Mouse (Mus musculus) heart, postnatal 25 days (tissue): ENCODE results near the gene Cryzl1. TPM values are rescaled to one million over a fixed set of nuclear protein-coding genes. Genes with fewer than 3 reads are reported as not detected.

ENCODE experiments used
- DNase-seq: peaks from one replicate; pipeline ENCODE4 v3.0.0; 2022; ENCODE audit warnings: low spot score
- intact Hi-C: fragments of 180-260 bp; cut with DNase I; formaldehyde crosslinking; loops from one replicate; pipeline ENCODE4 v1.15.1; 2025
- total RNA-seq, 2 experiments: library from RNA; stranded (reverse); gene quantifications; 2 replicates each; pipeline ENCODE4 v1.2.3; 2021

Cryzl1 gene
- total RNA-seq, 2 experiments from 2014 or later = 22.7 to 24.7 TPM

GRCm38 (mm10) chr16:91695108-91695755 lies 33.5 kb downstream of the Cryzl1 start:
- intact Hi-C loops = loop anchor here (2.0 to 10.0 kb wide), 3 partner anchors 190 to 610 kb away; partner anchors contain the start of gene Smim11

DNA sequence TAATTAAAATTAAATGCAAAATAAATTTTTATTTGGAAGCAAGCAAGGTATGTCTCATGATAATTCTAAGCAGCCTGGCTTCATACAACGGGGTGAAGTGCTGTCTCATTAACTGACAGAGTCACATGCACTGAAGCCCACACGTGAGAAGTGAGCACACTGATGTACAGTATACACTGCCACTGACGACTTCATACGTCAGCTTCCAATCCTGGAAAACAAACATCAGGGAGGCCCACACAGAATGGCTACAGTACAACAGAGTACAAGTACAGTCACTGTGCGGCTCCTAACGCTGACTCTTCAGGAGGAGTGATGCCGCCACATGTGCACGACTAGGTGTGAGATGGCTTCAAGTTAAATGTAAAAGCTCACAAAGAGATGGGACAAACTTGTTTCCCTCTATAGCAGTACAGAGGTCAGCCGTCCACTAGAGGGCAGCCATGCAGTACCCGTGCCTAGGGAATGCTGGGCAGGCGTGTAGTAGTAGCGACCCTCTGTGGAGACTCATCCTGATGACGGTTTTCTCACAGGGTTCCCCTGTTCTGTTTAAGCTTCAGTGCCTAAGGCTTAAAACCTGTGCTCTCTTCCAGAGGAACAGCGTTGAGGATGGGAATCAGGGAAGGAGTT lies 34.2 kb downstream of the Cryzl1 start:
- DNase-seq = peak; percentile 21
- intact Hi-C loops = loop anchor here (2.0 to 10.0 kb wide), 3 partner anchors 190 to 610 kb away; partner anchors contain the start of gene Smim11

More at GRCm38 (mm10) chr16:91695108-91695755, 33.5 kb downstream of the Cryzl1 start:
- no peak for DNase-seq

DNA sequence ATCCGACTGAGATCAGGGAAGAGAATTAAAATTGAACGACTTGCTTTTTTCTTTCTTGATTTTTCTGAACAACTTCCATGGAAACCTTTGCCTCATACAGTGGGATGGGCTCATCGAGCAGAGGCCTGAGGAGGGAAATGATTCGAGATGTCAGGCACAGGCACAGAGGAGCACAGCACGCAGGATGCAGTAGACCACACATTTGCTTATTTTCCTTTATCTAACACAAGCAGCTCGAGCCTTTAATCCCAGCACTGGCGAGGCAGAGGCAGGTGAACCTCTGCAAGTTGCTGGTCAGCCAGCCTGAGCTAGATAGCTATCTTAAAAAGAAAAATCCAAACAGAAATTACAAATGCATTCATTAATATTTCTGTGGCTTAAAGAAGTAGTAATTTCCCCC lies 39.0 kb downstream of the Cryzl1 start:
- no peak for DNase-seq
- intact Hi-C loops = loop anchor here (1.0 to 10.0 kb wide), 5 partner anchors 36 to 615 kb away; partner anchors contain the start of genes Smim11 and Tmem50b

- intact Hi-C loops = loop anchor here (2.0 to 5.0 kb wide), 2 partner anchors 40 to 91 kb away; partner anchors contain the start of gene Tmem50b
- peak; percentile 86 for DNase-seq
Measured at GRCm38 (mm10) chr16:91688619-91689334, 40.0 kb downstream of the Cryzl1 start, which contains the start of gene Donson. Donson (minus strand) TSS chr16:91688770.

DNA sequence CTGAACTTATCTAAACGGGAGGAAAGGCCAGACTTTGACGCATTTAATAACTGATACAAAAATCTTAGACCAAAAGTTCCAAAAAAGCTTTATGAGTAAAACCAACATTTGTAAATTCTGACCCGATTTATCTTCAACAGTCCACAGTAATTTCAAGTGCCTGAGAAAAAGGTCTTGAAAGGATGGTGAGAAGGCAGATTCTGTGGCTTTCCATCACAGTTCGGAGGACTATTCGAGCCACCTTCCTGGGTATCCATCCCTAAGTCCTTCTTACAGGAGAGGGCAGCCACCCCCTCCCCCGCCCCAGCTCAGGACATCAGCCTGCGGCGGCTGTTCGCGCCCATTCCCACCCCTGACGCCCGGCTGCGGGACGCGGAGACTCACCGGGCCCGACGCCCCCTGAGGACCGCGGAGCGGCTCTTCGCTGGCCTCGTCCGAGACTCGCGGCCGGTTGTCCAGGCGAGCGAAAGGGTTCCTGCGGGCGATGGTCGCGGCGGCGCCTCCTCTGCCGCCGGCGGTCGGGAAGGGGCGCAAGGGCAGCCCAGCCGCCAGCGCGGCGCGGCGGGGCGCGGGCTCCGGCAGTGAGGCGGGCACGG lies 40.7 kb downstream of the Cryzl1 start:
- DNase-seq = no peak
- intact Hi-C loops = loop anchor here (2.0 to 5.0 kb wide), 2 partner anchors 39 to 91 kb away; partner anchors contain the start of gene Tmem50b

GRCm38 (mm10) chr16:91686369-91686768 lies 42.4 kb downstream of the Cryzl1 start:
- DNase-seq = no peak
- intact Hi-C loops = loop anchor here (5.0 kb wide), 1 partner anchor 89 kb away; the partner anchor contains the start of gene Tmem50b

GRCm38 (mm10) chr16:91685526-91685925 lies 43.2 kb downstream of the Cryzl1 start:
- intact Hi-C loops = loop anchor here (5.0 kb wide), 1 partner anchor 88 kb away; the partner anchor contains the start of gene Tmem50b
- no peak for DNase-seq

GRCm38 (mm10) chr16:91680656-91681055 lies 48.1 kb downstream of the Cryzl1 start:
- intact Hi-C loops = no loop called here

GRCm38 (mm10) chr16:91678147-91678911 lies 50.4 kb downstream of the Cryzl1 start:
- intact Hi-C loops = no loop called here
- DNase-seq = no peak

More at GRCm38 (mm10) chr16:91680656-91681055, 48.1 kb downstream of the Cryzl1 start:
- no peak for DNase-seq

GRCm38 (mm10) chr16:91674500-91674899 lies 54.3 kb downstream of the Cryzl1 start:
- intact Hi-C loops = no loop called here

GRCm38 (mm10) chr16:91663795-91664194 lies 65.0 kb downstream of the Cryzl1 start:
- intact Hi-C loops = no loop called here
- no peak for DNase-seq

More at GRCm38 (mm10) chr16:91674500-91674899, 54.3 kb downstream of the Cryzl1 start:
- DNase-seq = no peak

- intact Hi-C loops = no loop called here
- no peak for DNase-seq
Measured at GRCm38 (mm10) chr16:91662336-91662735, 66.4 kb downstream of the Cryzl1 start.

- intact Hi-C loops = no loop called here
- DNase-seq = no peak
Measured at GRCm38 (mm10) chr16:91661397-91661796, 67.4 kb downstream of the Cryzl1 start.

- no peak for DNase-seq
- intact Hi-C loops = no loop called here
Measured at GRCm38 (mm10) chr16:91659798-91660197, 69.0 kb downstream of the Cryzl1 start.

DNA sequence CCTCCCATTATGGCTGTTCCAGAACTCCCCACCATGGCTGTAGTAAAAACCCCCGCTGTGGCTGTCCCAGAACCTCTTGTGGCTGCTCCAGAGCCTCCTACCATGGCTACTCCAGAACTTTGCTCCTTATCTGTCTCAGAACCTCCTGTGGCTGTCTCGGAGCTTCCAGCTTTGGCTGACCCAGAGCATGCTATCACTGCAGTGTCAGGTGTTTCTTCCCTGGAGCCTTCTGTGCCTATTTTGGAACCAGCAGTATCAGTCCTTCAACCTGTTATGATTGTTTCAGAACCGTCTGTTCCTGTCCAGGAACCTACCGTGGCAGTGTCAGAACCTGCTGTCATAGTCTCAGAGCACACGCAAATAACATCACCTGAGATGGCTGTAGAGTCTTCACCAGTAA lies 70.3 kb downstream of the Cryzl1 start:
- intact Hi-C loops = no loop called here
- no peak for DNase-seq

DNA sequence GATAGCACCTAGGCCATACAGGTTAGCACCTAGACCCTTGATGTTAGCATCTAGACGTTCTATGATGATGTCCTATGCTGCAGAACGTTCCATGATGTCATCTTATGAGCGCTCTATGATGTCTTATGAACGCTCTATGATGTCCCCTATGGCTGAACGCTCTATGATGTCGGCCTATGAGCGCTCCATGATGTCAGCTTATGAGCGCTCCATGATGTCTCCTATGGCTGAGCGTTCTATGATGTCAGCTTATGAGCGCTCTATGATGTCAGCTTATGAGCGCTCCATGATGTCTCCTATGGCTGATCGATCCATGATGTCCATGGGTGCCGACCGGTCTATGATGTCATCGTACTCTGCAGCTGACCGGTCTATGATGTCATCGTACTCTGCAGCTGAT lies 71.5 kb downstream of the Cryzl1 start:
- no peak for DNase-seq
- intact Hi-C loops = no loop called here

- intact Hi-C loops = no loop called here
- DNase-seq = no peak
Measured at GRCm38 (mm10) chr16:91655285-91655684, 73.5 kb downstream of the Cryzl1 start.

- intact Hi-C loops = no loop called here
- no peak for DNase-seq
Measured at GRCm38 (mm10) chr16:91652191-91652590, 76.6 kb downstream of the Cryzl1 start.

DNA sequence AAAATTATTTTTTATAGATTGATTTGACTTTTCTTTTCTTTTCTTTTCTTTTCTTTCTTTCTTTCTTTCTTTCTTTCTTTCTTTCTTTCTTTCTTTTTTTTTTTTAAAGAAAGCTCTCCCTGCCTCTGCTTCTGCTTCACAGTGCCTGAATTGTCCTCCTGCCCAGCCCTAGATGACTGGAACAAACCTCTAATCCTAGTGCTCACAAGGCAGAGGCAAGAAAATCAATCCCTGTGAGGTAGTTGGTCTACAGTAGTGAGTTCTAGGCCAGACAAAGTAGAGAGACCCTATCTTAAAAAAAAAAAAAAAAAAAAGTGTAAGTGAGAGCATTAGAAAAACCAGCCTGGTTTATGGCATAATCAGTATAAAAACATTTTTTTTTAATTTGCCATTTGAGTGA lies 79.0 kb downstream of the Cryzl1 start:
- no peak for DNase-seq
- intact Hi-C loops = loop anchor here (2.0 to 5.0 kb wide), 2 partner anchors 39 to 102 kb away; partner anchors contain the start of genes Donson and Ifngr2
